Mouse (Mus musculus) A20 (cell line): ENCODE data around the gene Gm7579.
A peak's percentile ranks its signal among the peaks of the same experiment; 100 is the strongest.
"Not testable (repeated sequence)": the region's sequence is repeated elsewhere in the genome, so short reads cannot be mapped to it uniquely, and the experiment has no call there.

Source experiments
- DNase-seq: peaks from one replicate; pipeline ENCODE4 v3.0.0-alpha.2; 2011; ENCODE audit warnings: low read depth, low spot score

The Gm7579 gene

GRCm38 (mm10) chr7:142211559-142211958 lies at the start of gene Gm7579:
Gm7579 (plus strand) TSS chr7:142211859.
- no peak for DNase-seq

DNA sequence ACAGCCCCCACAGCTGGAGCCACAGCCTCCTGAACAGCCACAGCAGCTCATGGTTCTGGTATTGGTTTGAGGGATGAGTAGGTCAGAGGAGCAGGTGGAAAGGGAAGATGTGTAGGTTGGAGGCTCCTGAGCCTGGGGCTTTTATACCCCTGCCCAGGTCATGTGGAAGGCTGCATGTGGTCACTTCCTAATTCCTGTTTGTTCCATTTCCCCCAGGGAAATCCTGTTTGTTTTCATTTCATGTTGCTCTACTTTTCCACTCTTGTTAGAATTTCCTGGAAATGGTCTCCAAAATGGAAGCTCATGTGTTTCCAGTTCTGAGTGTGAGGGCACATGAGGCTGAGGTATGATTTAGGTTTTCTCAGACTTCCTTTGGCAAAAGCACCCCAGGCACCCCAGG lies 46.0 kb upstream of the Gm7579 start, which contains the start of gene Gm4553:
TSS of gene Gm4553 (minus strand) at position 101 of the 400 bp plus-strand sequence.
- not testable (repeated sequence) for DNase-seq

DNA sequence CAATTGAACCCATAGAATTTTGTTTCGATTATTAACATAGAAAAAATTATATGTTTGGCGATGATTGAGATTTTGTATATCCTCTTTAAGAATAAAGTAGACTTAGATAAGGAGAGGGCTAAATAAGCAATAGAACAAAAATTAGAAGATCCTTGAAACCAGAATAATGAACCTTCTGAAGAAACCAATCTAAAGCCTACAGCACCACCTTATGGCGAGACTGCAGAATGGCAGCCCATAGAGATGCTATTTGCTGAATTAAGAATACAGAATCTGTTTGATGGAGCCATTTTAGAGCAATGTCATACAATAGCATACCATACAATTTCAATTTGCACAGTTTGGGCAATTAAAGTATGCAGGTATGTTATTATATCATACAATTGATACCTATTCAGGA lies 41.8 kb upstream of the Gm7579 start:
- DNase-seq: peak; percentile 49

DNA sequence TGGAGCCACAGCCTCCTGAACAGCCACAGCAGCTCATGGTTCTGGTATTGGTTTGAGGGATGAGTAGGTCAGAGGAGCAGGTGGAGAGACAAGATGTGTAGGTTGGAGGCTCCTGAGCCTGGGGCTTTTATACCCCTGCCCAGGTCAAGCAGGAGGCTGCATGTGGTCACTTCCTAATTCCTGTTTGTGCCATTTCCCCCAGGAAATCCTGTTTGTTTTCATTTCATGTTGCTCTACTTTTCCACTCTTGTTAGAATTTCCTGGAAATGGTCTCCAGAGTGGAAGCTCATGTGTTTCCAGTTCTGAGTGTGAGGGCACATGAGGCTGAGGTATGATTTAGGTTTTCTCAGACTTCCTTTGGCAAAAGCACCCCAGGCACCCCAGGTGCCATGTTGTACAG lies 35.8 kb upstream of the Gm7579 start, which contains the start of gene Krtap5-2:
TSS of gene Krtap5-2 (minus strand) at position 101 of the 400 bp plus-strand sequence.
- DNase-seq: not testable (repeated sequence)

- no peak for DNase-seq
Measured at GRCm38 (mm10) chr7:142178685-142179084, 33.0 kb upstream of the Gm7579 start.

- DNase-seq: no peak
Measured at GRCm38 (mm10) chr7:142181021-142181420, 30.6 kb upstream of the Gm7579 start.

DNA sequence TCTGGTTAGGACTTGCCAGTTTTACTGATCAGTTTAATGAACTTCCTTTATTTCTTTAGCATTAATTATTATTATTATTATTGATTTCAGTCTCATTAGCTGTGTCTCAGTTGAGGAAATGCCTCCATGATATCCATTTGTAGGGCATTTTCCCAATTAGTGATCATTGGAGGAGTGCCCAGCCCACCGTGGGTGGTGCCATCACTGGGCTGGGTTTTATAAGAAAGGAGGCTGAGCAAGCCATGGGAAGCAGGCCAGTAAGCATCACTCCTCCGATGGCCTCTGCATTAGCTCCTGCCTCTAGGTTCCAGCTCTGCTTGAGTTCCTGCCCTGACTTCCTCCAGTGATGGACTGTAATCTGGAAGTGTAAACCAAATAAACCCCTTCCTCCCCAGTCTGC lies 23.5 kb upstream of the Gm7579 start:
- DNase-seq: no peak

- no peak for DNase-seq
Measured at GRCm38 (mm10) chr7:142190289-142190688, 21.4 kb upstream of the Gm7579 start, which contains the start of gene Gm10153. Gm10153 (minus strand) TSS chr7:142190389.

- no peak for DNase-seq
Measured at GRCm38 (mm10) chr7:142198748-142199147, 12.9 kb upstream of the Gm7579 start.

DNA sequence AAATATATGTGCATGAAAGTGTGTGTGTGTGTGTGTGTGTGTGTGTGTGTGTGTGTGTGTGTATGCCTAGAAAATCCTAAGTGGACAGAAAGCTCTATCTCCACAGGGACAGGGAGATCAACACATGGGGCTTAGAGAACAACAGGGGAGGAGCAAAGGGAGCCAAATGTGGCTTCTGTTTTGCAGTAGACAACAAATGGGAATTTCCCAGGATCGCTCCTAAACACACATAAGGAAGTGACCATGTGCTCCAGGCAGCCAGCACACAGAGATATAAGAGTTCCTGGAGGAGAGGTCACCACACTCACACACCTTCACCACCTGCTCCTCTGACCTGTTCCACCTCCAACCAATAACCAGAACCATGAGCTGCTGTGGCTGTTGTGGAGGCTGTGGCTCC lies 10.6 kb upstream of the Gm7579 start, which contains the start of gene Krtap5-3:
TSS of gene Krtap5-3 (plus strand) at position 301 of the 400 bp plus-strand sequence.
- no peak for DNase-seq

GRCm38 (mm10) chr7:142205488-142205887 lies 6.2 kb upstream of the Gm7579 start:
- DNase-seq: no peak

DNA sequence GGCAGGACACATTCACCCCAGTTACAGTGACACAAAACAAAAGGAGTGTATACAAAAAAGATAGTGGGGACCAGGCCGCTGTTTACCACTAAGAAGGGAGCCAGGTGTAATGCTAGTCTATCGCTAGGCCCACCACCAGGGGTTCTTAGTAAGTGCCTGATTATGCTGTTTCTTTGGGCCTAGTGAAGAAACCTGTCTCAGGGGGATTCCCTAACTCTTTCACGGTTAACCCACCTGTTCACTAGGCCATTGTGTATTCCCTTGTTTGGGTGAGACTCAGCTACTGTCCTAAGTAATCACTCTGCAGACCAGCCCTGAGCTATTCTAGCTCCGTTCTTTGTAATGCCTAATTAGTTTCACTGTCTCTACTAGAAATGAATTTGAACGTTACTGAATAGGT lies 4.8 kb upstream of the Gm7579 start:
- not testable (repeated sequence) for DNase-seq

- not testable (repeated sequence) for DNase-seq
Measured at GRCm38 (mm10) chr7:142212136-142212535, 477 bp downstream of the Gm7579 start.

GRCm38 (mm10) chr7:142224518-142224917 lies 12.9 kb downstream of the Gm7579 start:
- no peak for DNase-seq

DNA sequence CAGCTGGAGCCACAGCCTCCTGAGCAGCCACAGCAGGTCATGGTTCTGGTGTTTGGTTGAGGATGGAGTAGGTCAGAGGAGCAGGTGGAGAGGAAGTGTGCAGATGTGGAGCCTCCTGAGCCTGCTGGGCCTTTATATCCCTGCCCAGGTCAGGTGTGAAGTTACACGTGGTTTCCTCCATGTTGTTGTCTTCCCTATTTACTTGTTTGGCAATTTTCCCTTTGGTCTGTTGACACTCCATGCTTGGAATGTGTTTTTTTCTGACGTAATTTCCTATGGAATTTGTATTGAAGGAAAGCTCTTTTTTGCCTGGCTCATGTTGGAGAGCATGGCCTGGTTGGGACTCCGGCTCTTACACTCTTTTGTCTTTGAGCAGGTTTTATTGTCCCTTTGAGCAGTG lies 18.2 kb downstream of the Gm7579 start, which contains the start of gene Krtap5-5:
TSS of gene Krtap5-5 (minus strand) at position 101 of the 400 bp plus-strand sequence.
- DNase-seq: not testable (repeated sequence)

GRCm38 (mm10) chr7:142231540-142231939 lies 19.9 kb downstream of the Gm7579 start:
- no peak for DNase-seq

- no peak for DNase-seq
Measured at GRCm38 (mm10) chr7:142240978-142241377, 29.3 kb downstream of the Gm7579 start, which contains the start of gene Gm40460. Gm40460 (minus strand) TSS chr7:142241078.

- DNase-seq: peak; percentile 39
Measured at GRCm38 (mm10) chr7:142249824-142250223, 38.2 kb downstream of the Gm7579 start.

GRCm38 (mm10) chr7:142255517-142255916 lies 43.9 kb downstream of the Gm7579 start:
- peak; percentile 57 for DNase-seq

DNA sequence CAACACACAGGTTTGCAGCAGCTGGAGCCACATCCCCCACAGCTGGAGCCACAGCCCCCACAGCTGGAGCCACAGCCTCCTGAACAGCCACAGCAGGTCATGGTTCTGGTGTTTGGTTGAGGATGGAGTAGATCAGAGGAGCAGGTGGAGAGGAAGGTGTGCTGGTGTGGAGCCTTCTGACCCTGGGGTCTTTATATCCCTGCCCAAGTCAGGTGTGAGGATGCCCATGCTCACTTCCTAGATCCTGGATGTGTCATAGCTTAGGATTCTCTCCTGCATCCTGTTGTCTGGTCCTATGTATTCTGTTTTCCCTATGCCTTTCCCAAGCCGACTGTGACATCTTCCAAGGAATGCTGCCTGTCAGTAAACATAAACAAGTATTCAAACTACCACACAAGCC lies 46.6 kb downstream of the Gm7579 start, which contains the start of gene Gm2431:
TSS of gene Gm2431 (minus strand) at position 101 of the 400 bp plus-strand sequence.
- DNase-seq: not testable (repeated sequence)
